Mouse (Mus musculus) retina, adult 2 months (tissue): ENCODE results near the gene Jmjd1c.

ENCODE experiments used
- DNase-seq: peaks from one replicate; pipeline ENCODE4 v3.0.0-alpha.2; 2012; ENCODE audit warnings: low read depth, low spot score

Jmjd1c gene

DNA sequence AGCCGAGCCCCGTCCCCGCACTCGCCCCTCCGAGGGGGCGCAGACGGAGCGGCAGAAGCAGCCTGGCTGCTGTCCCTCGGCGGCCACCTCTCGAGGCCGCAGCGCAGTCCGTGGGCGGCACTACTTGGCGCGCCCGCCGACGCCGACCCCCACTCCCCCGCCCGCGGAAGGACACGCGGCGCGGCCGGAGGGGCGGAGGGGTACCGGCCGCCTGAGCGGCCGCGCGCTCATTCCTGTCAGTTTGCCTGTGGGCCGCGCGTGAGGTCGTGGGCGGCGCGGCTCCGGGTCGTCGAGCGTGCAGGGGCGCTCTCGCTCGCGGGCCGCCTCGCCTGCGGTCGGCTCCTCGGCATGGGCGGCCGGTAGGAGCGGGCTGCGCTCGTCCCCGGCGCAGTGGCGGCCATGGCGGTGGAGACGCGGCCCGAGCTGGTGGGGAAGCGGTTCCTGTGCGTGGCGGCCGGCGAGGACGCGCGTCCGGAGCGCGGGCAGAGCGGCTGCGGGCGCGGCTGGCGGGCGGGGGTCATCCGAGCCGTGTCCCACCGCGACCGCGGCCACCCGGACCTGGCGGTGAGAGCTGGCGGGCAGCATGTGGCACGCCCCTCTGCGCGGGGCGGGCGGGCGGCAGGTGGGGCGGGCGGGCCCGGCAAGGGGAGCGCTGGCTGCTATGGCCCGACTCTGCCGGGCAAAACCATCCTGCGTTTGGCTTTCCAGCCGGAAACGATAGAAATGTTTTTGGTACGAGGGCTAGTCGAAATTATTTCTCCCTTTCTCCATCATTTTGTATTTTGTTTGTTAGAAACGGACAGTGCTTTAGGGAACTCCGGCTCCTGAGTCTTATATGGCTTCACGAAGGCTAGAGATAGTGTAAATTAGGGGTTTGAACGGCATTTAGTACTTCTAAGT is 31.2 kb downstream of the Jmjd1c start:
- no peak for DNase-seq

DNA sequence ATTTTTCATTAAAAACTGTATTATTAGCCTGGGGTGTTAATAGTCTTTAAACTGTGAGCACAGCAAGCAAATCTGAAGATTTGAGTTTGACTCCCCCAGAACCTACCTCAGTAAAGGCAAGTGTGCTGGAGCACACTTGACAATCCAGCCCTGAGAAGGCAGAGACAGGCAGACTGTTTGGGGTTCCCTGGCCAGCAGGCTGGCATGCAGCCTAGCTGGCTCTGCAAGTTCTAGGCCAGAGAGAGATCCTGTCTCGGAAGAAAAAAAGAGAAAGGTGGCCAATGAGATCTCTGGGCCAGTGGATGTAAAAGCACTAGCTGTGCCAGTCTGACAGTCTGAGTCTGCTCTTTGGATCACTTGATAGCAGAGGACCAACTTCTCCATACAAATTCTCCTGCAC is 33.6 kb downstream of the Jmjd1c start:
- DNase-seq, result no peak

DNA sequence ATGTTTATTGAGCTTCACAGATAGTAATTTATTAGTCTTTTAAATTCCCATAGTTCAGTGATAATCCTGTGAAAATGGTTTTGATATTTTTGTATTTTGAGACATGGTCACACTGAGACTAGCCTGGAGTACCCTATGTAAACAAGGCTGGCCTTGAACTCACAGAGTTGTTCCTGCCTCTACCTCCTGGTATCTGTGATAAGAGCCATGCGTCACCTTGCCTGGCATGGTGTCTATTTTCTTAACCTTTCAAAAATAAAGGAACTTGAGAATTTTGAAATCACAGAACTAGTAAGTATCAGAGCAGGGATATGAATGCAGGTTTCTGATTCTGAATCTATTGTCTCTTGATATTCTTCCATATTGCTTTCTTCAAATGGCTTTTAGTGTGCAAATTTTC is 35.8 kb downstream of the Jmjd1c start:
- no peak for DNase-seq

DNA sequence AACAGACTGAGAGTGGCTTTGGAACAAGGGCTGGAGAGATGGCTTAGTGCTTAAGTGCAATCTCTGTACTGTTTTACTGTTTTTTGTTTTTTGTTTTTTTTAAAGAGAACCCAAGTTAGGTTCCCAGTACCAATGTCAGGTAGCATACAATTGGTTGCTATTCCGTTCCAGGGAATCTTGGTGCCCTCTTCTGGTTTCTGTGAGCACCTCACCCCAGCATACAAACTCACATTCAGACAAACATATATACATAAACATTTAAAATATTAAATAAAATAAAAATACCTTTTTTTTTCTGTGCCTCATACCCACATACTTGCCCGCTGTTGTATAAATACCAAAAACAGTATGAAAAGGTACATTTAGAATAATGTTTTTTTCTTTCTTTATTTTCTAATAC is 38.4 kb downstream of the Jmjd1c start:
- DNase-seq, result no peak

DNA sequence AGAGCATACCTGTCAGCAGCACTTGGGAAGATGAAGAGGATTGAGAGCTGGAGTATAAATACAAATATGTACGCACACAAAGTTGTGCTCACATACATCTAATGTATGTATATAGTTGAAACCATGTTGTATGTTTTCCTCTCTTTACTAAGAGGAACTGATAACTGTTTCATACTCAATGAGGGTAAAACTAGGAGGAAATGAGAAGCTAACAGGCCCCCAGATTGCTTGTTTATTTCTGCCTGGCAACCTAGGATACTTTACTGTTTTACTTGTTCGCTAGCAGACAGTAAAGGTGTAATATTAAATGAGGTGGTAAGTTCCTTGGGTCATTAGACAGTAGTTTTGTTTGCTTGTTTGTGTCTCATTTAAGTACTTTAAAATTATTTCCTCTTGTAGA is 41.5 kb downstream of the Jmjd1c start:
- DNase-seq, result no peak

DNA sequence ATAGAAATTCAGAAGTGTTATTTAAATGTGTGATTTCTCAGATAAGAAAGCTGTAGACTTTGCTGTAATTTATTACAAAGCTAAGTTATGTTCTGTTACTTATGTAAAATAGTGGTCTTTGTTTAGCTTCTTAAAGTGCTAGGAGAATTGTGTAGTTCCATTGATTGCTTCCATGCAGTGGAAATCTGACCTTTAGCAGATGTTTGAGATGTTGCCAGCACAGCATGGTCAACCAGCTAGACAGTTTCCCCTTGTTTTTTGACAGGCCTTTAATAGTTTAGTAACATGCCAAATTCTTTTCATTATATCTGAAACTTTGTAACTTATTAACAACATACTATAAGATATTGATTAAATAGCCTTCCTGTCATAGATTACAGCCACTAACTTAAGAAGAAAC is 47.7 kb downstream of the Jmjd1c start:
- no peak for DNase-seq

DNA sequence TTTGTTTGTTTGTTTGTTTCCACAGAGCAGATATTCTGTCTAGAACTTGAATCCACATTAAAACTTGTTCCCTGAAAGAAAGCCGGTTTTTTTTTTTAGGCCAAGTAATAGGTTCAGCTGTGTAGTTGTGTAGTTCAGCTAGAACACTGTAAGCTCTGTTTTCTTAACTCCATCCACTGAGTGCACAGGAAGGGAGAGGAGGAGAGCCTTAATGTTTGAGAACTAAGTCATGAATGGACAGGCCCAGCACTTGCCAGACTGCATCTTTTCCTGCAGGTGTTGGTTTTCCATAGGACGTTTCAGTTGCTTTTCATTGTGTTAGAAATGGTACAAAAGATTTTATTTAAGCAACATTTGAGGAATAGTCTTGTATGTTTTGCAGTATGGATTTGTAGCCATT is 48.3 kb downstream of the Jmjd1c start:
- DNase-seq, result no peak

DNA sequence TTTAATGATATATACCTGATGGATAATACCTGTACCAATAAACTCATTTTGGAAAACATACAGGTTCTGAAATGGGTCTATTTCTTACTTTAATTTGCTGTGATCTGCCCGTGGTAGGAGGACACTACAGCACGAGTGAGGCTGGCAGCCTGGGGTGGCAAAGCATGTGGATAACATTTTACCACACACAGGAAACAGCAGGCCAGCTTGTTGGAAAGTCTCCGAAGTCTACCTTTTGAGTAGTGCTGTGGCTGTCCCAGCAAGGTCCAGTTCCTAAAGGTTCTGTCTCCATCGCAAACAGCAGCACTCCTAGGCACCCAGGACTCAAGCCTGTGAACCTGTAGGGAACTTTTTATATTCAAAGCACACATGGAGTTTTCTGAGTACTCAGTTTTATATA is 49.7 kb downstream of the Jmjd1c start:
- no peak for DNase-seq

DNA sequence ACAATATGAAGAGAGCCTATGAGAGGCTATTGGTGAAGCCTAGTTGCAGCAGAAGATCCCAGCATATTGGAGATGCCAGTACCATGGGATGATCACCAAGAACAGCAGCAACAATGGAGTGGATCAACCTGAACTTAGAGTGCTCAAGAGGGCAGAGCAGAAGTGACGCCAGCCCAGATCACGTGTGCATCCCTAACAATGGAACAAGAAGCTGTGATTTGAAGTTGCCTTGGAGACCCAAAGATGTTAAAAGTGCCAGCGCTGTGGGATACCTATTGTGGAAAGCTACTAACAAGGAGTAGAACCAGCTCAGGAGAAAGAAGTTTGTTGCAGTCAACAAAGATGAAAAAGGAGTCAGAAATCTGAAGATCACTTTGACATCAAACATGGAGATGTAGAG is 55.8 kb downstream of the Jmjd1c start:
- no peak for DNase-seq

DNA sequence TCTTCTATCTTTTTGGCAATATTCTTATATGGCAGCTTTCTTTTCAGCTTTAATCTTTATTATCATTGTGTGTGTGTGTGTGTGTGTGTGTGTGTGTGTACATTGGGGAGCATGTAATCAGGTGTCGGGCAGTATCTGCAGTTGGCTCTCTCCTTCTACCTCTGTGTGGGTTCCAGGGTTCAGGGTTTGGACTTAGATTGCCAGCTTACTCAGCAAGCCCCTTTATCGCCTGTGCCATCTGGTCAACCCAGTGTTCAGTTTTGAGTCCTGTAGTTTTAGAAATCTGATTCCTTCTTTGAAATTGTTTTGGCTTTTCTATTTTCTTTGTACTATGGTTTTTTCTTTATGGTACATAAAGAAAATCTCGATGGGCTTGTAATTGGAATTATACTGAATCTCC is 58.7 kb downstream of the Jmjd1c start:
- DNase-seq, result no peak

DNA sequence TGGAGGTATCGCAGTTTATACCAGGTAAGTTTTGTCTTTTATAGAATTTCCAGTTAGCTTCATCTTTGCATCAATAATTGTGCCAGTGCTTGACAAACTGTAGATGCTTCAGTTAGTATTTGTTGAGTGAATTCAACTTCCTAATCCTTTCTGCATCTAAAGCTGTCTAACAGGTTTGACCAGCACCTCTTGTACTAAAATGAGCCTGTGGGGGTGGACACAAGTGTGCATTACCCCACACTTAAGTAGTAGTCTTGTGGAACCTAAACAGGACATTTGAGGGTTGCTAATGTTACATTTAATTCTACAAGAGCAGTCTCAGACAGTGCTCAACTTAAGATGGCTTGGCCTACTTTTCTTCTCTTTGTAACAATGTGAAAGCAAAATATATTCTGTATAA is 78.1 kb downstream of the Jmjd1c start:
- no peak for DNase-seq

DNA sequence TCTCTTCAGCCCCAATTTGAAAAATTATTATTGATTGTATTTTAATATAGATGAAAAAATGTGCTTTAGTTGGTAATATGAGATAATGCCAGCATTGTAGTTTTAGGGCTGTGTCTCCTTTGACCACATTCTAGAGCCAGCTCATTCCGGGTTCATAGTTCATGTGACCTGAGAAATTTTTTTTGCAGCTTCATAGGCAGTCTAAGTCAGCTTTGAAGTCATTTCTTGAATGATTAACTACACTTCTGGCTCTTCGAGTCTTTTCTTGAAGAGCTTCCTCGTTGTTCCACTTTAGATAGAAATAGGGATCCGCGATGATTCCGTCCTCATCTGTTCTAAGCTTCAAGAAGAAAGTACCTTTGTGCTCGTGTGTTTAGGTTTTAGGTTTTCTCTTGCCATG is 80.1 kb downstream of the Jmjd1c start:
- no peak for DNase-seq

DNA sequence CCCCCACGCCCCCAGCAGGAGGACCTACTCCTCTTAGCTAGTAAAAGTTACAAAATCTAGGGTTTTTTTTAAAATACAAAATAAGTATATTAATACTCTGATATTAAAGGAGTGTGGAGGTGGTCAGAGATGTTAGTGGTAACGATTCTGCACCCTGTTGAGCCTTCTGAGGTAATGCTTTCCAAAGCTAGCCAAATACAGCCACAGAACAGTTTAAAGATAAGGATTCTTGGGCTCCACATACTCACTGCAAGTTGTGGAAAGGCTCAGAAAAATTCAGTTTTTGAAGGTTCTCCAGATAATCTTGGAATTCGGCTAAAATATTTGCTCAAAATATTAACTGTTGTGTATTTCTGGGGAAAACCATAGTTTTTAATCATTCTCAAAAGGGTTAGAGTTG is 81.0 kb downstream of the Jmjd1c start:
- no peak for DNase-seq

DNA sequence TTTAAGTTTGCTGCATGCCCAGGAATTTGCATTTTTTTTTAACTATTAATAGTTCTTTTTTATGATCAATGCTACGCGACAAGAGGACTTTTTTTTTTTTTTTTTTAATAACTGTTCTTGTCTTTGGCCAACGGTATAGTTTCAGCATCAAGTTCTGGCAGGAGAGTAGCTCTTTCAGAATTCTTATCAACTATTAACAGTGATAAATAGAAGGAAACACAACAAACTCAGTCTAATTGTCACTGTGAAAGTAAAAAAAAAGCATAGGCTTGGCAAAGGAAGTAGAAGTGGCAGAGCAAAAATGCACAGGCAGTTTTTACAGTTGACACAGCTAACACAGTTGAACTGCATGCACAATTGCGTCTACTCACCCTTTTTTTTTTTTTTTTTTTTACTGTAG is 81.5 kb downstream of the Jmjd1c start:
- no peak for DNase-seq

DNA sequence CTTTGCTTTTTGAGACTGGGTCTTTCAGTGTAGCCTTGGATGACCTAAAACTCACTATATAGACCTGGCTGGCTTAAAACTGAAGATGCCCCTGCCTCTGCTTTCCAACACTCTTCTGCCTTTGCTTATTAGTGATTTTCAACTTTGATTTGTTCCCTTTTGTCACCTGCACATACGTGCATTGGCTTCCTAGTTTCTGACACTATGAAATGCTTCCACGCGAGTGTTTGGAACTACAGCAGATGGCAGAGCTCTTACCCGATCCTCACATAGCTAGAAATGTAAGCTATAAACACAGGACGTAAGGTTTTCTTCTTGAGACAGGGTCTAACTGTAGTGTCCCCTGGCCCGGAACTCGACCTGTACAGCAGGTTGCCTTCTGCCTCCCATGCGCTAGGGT is 84.1 kb downstream of the Jmjd1c start:
- DNase-seq, result no peak

DNA sequence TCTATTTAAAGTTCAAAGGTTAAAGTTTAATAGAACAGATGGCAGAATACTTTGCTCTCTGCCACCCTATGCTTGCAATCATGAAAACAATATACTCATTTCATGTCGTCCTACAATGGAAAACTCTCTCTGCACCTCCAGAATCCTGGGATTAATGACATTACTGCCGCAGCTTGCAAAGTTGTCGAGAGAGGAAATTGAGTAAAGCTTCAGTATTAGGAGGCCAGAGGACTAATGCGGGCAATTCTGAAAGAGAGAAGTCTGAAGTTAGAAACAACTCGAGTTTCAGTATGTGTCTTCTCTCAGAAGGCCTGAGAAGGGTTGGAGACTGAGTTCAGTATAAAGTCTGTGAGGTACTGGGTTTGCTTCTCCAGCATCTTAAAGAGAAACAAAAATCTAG is 84.9 kb downstream of the Jmjd1c start:
- DNase-seq, result no peak

DNA sequence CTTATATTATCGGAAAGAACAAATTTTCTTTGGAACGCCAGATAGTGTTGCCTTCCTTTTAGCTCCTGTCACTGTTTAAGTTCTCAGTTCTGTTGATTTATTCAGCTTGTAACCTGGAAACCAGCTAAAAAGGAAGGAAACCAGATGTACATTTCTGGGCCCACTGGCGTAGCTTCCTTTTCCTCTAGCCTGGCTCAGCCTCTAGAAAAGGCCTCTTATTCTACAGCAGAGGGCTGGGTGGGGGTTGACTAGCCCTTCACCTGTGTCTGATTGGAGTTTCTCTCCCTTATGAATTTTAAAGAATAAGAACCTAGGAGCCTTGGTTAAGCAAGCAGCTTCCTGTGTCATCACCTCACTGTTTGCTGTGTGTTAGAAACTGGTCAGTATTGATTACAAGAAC is 86.7 kb downstream of the Jmjd1c start:
- no peak for DNase-seq

DNA sequence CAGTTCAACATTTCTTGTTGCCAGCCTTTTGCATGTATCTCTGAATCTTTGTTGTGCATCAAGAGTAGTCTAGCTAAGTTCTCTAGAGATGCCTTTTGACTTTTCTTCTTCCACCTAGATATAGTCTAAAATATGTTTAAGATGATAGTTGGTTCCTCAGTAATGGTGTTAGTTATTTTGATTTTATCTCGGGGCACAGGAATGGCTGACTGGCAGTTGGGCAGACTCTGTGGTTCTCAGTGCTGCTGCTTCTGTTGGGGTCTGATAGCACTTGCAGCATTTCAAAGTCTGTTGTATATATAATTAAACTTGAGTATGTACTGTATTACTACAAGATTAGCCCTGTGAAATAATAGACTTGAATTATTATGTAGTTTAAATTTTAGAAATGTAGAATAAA is 87.2 kb downstream of the Jmjd1c start:
- DNase-seq, result no peak

DNA sequence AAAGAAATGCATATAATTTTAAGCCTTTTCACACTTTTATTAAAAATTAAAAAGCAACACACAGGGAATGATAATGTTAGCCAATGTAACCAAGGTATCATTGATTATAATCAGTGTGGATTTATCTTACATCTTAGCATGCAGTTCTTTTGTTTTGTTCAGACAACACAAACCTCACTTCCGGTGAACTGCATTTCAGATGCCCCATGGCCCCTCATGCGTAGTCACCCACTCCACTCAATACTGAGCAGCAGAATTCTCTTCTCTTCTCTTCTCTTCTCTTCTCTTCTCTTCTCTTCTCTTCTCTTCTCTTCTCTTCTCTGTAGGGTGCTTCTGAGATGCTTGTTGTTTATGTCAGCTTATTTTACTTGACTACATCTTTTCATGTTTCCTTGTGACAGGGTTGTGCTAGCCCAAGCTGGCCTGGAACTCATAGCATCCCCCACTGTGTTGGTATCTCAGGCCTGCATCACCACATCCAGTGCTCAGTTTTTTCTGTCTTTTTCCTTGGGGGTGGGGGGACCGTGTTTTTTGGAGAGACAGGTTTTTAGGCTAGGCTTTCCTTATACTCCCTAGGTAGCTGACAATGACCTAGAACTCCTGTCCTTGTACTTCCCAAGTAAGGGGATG is 88.6 kb downstream of the Jmjd1c start:
- no peak for DNase-seq

DNA sequence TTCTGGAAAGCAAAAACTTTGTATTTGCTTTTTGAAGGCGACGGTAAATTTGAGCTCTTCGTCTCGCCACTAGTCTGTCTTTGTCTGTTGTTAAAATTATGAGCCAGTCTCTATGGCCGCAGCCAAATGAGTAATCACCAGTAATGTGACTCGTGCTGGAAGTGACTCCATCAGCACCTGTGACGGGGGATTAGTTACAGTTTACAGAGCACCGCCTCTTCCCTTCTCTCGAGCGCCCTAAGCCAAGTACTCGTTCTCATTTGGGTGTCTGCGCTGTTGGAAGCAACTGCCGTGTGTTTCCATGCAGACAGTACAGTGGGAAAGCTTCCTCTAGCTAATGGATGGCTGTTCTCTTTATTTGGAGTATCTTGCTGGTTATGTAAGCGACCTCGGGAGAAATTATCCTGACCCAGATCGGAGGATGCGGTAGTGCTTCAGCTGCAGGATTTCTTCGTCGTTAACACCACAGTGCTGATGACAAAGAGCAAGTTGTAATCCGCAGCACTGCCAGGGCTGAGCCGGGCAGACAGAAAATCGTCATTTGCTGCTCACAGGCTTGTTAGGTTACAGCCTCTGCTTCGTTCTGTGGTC is 89.7 kb downstream of the Jmjd1c start:
- DNase-seq, result peak; percentile 81

DNA sequence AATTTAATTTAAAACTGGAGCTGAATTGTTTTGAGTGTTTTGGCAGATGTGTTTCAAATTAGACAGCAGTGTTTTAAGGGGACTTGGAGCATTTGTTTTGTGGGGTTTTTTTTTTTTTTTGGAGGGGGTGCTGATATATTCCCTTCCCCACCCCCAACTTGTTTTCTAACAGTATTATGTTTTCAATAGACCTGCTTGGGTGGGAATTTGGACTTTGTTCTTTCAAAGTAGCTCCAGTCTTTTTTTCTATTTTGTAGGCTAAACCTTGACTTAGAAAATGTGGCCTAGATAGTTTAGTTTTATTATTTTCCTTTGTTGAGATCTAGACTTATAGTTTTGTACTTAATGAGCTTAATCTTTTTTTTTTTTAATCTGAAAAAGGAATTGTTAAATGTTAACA is 90.6 kb downstream of the Jmjd1c start:
- DNase-seq, result no peak

DNA sequence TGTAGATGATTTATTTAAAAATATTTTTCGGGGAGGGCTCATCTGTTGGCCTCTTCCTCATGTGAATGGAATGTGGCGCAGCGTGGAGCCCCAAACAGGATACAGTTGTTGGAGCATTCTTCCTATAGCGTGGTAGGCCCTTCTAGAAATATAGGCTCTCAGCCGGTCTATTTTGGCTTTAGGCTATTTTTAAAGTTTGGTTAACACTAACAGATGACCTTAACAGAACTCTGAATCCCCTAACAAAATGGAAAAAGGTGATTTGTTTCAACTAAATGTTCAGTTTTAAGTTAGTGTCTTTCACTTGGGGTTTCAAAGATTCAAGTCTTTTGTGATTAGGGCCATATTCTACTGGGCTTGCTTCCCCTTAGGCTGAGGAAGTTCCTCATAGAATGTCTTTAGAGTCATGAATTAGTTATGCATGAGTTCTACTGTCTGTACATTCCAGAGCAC is 91.1 kb downstream of the Jmjd1c start:
- DNase-seq, result no peak

DNA sequence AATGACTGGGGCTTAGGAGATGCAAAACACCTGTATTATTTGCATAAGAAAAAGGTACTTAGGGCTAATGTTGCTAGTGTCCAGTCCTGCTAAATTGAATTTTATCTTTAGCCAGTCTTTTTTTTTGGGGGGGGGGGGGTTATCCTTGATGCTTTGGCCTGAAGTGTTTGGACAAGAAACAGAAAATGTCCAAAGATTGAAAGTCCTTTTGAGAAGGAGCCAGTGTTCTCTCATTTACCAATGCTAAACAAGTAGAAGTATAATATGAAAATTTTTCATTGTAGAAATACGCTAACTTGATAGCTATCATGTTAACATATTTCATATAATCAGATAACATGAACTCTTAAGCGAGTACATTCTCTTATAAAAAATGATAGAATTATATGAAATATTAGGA is 92.0 kb downstream of the Jmjd1c start:
- no peak for DNase-seq
